Mouse (Mus musculus) lung, embryonic 15.5 days (tissue): ENCODE measurements around the gene Sf3b1. TPM values are rescaled to one million over a fixed set of nuclear protein-coding genes. Genes with fewer than 3 reads are reported as not detected.

Experiments
- polyA plus RNA-seq: library from polyadenylated mRNA; unstranded; fragments of >200 nt; fragmentation: Nextera tagmentation; extraction: Ambion mirVana; gene quantifications from 2 replicates; pipeline ENCODE4 v1.2.1, GENCODE M21; 2015

The Sf3b1 gene
- polyA plus RNA-seq, 1 experiment from 2014 or later: 316 TPM

Other genes starting within 250 kb of the Sf3b1 start
- 16.6 and 18.0 TPM in 2 replicates for gene Ankrd44, start 101.1 kb downstream of the Sf3b1 start, polyA plus RNA-seq
- 17.0 and 19.1 TPM in 2 replicates for gene Coq10b, start 25.3 kb upstream of the Sf3b1 start, polyA plus RNA-seq
- 303 and 360 TPM in 2 replicates for gene Hspe1, start 60.7 kb upstream of the Sf3b1 start, polyA plus RNA-seq
- gene Hspd1, start 60.8 kb upstream of the Sf3b1 start, polyA plus RNA-seq: 330 and 331 TPM in 2 replicates
- 126 and 133 TPM in 2 replicates for gene Mob4, start 103.8 kb upstream of the Sf3b1 start, polyA plus RNA-seq
- gene Rftn2, start 199.3 kb upstream of the Sf3b1 start, polyA plus RNA-seq: 12.9 and 13.8 TPM in 2 replicates
- 2.5 TPM in 2 replicates for gene Mars2, start 209.7 kb upstream of the Sf3b1 start, polyA plus RNA-seq